Mouse (Mus musculus) kidney, postnatal 0 days (tissue): ENCODE measurements around the gene Entpd2. TPM values are rescaled to one million over a fixed set of nuclear protein-coding genes. Genes with fewer than 3 reads are reported as not detected.
"Not testable (repeated sequence)": the region's sequence is repeated elsewhere in the genome, so short reads cannot be mapped to it uniquely, and the experiment has no call there.

ENCODE experiments used
- ATAC-seq: fragments of 200-750 bp; cut with Nextera tagmentation; replicated peaks from 2 replicates; pipeline ENCODE4 v1.8.0; 2017; ENCODE audit warnings: low read depth, moderate number of reproducible peaks, moderate TSS enrichment, moderate library complexity; ENCODE audit not compliant: low FRiP score
- DNase-seq: peaks from one replicate; pipeline ENCODE4 v3.0.0-alpha.2; 2016; ENCODE audit warnings: low spot score
- H3K27ac ChIP-seq: fragments of 300-500 bp; sonication (generic); 2 replicates; pipeline ENCODE4 v1.5.1; 2014; ENCODE audit warnings: mild to moderate bottlenecking
- H3K27me3 ChIP-seq: fragments of 300-500 bp; sonication (generic); 2 replicates; pipeline ENCODE4 v1.6.1; 2014; ENCODE audit warnings: low read length, mixed read lengths; ENCODE audit not compliant: insufficient read depth
- H3K36me3 ChIP-seq: fragments of 300-500 bp; sonication (generic); 2 replicates; pipeline ENCODE4 v1.6.1; 2014; ENCODE audit warnings: low read length, mixed read lengths; ENCODE audit not compliant: insufficient read depth
- H3K4me1 ChIP-seq: fragments of 300-500 bp; sonication (generic); replicated peaks from 2 replicates; pipeline ENCODE4 v1.6.1; 2014; ENCODE audit warnings: antibody characterized with exemption, low read length, mixed read lengths; ENCODE audit not compliant: insufficient read depth
- H3K4me2 ChIP-seq: fragments of 300-500 bp; sonication (generic); 2 replicates; pipeline ENCODE4 v1.6.1; 2014; ENCODE audit warnings: mild to moderate bottlenecking, low read length, moderate library complexity, mixed read lengths
- H3K4me3 ChIP-seq: fragments of 300-500 bp; sonication (generic); replicated peaks from 2 replicates; pipeline ENCODE4 v1.5.1; 2014; ENCODE audit warnings: low read depth, low read length
- H3K9ac ChIP-seq: fragments of 300-500 bp; sonication (generic); 2 replicates; pipeline ENCODE4 v1.6.1; 2014; ENCODE audit warnings: low read depth, low read length
- H3K9me3 ChIP-seq: fragments of 300-500 bp; sonication (generic); replicated peaks from 2 replicates; pipeline ENCODE4 v1.6.1; 2016; ENCODE audit warnings: low read length, inconsistent platforms, mixed read lengths
- CTCF ChIP-seq: IDR thresholded peaks from 2 replicates; pipeline ENCODE4 v1.5.1; 2016; ENCODE audit warnings: antibody characterized with exemption, low read depth, mild to moderate bottlenecking, moderate library complexity
- WGBS: fragments of 180-500 bp; shearing (Covaris S2); extraction: QIAGEN DNeasy Blood & Tissue Kit; methylation state at CpG from one replicate; pipeline ENCODE4 v1.1.7; 2014; 5-methylcytosine and 5-hydroxymethylcytosine counted together
- polyA plus RNA-seq: library from polyadenylated mRNA; unstranded; fragments of >200 nt; fragmentation: Nextera tagmentation; extraction: Ambion mirVana; gene quantifications from 2 replicates; pipeline ENCODE4 v1.2.1, GENCODE M21; 2015

The Entpd2 gene
- polyA plus RNA-seq, 1 experiment from 2014 or later: 6.9 TPM

DNA sequence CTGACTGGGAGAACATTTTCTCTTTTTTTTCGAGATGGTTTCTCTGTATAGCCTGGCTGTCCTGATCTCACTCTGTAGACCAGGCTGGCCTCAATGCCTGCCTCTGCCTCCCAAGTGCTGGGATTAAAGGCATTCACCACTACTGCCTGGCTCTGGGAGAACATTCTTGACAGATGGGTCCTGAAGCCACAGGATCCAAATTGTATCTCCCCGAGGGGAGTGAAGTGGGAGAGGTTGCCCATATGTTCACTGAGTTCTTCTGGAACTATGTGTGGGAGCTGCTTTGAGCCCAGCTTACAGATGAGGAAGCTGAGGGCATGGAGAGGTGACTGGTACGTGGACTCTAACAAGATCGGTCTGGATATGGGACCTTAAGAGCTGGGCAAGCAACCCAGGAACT is 8.3 kb downstream of the Entpd2 start:
- 84% methylated on average over 4 of the region's 4 CpGs for WGBS
- no peak overlapping the region for H3K9ac ChIP-seq
- TF ChIP-seq CTCF: no peak
- DNase-seq: no peak
- H3K4me2 ChIP-seq: 0 out of 2 replicates have a peak overlapping the region, but pooled peaks have one; percentile 91
- no peak overlapping the region for H3K4me3 ChIP-seq
- no peak overlapping the region for H3K27ac ChIP-seq
- 0 out of 2 replicates have a peak, but pooled peaks cover 5% of the 10 kb centered on the region for H3K27me3 ChIP-seq
- no peaks in the 10 kb centered on the region for H3K9me3 ChIP-seq
- H3K4me1 ChIP-seq: 0 out of 2 replicates have a peak, but pooled peaks cover 9% of the 10 kb centered on the region
- ATAC-seq: no peak
- H3K36me3 ChIP-seq: no peaks in the 10 kb centered on the region

DNA sequence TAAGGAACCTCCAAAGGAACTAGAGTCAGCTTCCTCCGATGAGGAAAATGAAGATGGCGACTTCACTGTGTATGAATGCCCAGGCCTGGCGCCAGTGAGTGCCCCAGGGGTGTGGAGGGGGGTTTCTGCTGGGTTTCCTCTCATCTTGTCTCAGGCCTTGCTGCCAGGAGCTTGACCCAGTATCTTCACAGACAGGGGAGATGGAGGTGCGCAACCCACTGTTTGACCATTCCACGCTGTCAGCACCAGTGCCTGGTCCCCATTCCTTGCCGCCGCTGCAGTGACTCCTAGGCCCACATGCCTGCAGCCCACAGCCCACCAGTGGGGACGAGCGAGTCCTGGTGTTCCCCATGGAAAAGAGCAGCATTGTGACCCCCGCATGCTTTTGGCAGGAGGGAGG is 13.2 kb downstream of the Entpd2 start:
- no peaks in the 10 kb centered on the region for H3K36me3 ChIP-seq
- H3K27ac ChIP-seq: no peak overlapping the region
- no peak for DNase-seq
- H3K4me2 ChIP-seq: no peak overlapping the region
- TF ChIP-seq CTCF: no peak
- H3K4me3 ChIP-seq: no peak overlapping the region
- no peaks in the 10 kb centered on the region for H3K4me1 ChIP-seq
- H3K9me3 ChIP-seq: no peaks in the 10 kb centered on the region
- H3K27me3 ChIP-seq: no peaks in the 10 kb centered on the region
- no peak overlapping the region for H3K9ac ChIP-seq
- ATAC-seq: no peak
- WGBS: 91% methylated on average over 10 of the region's 10 CpGs

DNA sequence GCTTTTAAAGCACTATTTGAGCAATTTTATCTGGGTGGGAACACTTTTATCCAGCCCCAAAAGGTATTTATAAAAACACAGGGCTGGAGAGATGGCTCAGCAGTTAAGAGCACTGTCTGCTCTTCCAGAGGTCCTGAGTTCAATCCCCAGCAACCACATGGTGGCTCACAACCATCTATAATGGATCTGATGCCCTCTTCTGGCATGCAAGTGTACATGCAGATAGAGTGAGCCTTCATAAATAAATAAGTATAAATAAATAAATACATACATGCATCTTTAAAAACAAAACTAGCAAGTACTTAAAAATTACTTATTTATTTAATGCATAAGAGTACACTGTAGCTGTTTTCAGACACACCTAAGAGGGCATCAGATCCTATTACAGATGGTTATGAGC is 17.8 kb downstream of the Entpd2 start:
- H3K4me2 ChIP-seq, H3K9ac ChIP-seq, DNase-seq, H3K36me3 ChIP-seq, H3K27me3 ChIP-seq, H3K27ac ChIP-seq, ATAC-seq, H3K4me3 ChIP-seq, H3K4me1 ChIP-seq, H3K9me3 ChIP-seq: not testable (repeated sequence)
- peak; percentile 48 for TF ChIP-seq CTCF

DNA sequence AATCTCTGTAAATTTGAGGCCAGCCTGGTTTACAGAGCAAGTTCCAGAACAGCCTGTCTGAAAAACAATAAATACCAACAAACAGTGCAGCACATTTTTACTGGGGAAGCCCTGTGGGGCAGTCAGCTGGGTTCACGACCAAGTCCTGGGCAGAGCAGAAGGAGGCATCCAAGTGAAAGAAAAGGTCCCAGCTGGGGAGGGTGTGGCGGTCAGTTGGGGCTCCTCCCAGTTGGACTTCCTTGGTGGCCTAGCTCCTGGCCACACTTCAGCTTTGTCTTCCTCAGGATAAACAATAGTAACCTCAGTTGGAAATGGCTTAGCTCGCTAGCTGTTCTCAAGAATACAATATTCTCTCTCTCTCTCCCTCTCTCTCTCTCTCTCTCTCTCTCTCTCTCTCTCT is 21.8 kb downstream of the Entpd2 start:
- H3K4me1 ChIP-seq: no peaks in the 10 kb centered on the region
- ATAC-seq (no peak), DNase-seq (no peak)
- 22% methylated on average over 3 of the region's 3 CpGs for WGBS
- no peaks in the 10 kb centered on the region for H3K9me3 ChIP-seq
- no peak overlapping the region for H3K27ac ChIP-seq
- no peaks in the 10 kb centered on the region for H3K27me3 ChIP-seq
- no peaks in the 10 kb centered on the region for H3K36me3 ChIP-seq
- no peak overlapping the region for H3K4me3 ChIP-seq
- no peak overlapping the region for H3K4me2 ChIP-seq
- no peak overlapping the region for H3K9ac ChIP-seq
- no peak for TF ChIP-seq CTCF

DNA sequence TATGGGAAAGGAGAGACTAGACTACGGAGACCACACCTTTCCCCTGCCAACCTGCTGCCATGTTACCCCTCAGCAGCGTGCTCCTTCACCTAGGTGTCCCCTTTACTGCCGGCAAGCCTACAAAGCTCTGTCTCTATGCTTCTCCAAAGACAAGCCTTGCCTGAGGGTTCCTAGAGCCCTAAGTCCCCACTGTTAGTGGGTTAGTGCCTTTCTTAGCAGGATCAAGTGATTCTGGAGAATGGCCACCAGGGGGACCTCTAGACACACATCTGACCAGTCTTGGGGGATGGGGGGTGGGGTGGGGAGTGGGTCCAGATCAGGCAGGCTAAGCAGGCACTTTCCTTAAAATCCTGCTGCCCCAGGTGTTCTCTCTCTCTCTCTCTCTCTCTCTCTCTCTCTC is 26.2 kb downstream of the Entpd2 start:
- Histone ChIP-seq H3K4me2 (no peak overlapping the region), H3K9me3 (no peaks in the 10 kb centered on the region), H3K27ac (no peak overlapping the region), H3K4me1 (no peaks in the 10 kb centered on the region), H3K27me3 (no peaks in the 10 kb centered on the region), H3K36me3 (no peaks in the 10 kb centered on the region), H3K9ac (no peak overlapping the region), H3K4me3 (no peak overlapping the region)
- WGBS: 26% methylated on average over 3 of the region's 3 CpGs
- peak; percentile 77 for TF ChIP-seq CTCF
- ATAC-seq: peak; percentile 23; the same call in 1 of the 2 replicates
- peak; percentile 66 for DNase-seq

DNA sequence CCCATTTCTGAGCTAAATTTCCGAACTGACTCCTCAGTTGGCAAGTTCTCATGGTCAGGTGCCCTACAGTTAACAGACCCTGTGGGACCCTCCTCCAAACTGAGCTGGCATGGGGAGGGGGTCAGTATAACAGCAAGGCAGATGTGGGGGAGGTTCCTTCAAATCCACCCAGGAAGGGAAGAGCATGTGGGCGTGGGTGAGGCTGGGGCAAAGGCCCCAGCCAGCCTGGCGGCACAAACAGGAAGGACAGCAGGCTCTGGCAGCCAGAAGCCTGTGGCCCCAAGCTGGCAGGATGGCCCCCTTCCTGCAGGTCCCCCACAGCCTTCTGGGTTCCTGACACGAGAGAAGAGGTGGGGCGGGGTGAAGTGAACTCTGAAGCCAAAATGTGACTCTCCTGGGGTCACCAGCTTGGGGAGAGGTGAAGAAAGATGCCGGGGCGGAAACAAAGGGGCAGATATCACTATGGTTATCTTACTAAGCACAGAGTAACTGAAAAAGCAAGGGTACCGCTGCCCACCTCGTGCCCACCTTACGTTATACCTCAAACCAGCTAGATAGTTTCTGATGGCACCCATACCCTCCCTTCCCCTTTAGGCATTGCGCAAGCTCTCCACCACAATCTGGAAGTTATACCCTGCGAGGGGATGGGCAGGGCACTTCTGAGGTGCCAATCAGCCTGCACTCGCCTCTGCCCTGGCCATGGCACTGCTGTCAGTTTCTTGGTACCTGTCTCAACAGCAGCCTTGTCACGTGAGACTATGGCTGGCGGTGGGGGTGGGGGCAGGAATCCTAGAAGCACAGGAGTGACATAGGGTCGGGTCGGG is 27.1 kb downstream of the Entpd2 start, which contains the start of gene Fut7:
Fut7 (plus strand) TSS at position 681 of the 824 bp plus-strand sequence.
- ATAC-seq (0 out of 2 replicates have a peak, but pooled peaks have one; percentile 24), DNase-seq (no peak)
- Histone ChIP-seq H3K9ac (no peak within 1 kb of the TSS), H3K27me3 (no peaks in the 10 kb centered on the region), H3K9me3 (no peaks in the 10 kb centered on the region), H3K4me3 (no peak within 1 kb of the TSS), H3K4me2 (no peak within 1 kb of the TSS), H3K4me1 (no peaks in the 10 kb centered on the region), H3K36me3 (no peaks in the 10 kb centered on the region), H3K27ac (no peak within 1 kb of the TSS)
- 52% methylated on average over 17 of the region's 17 CpGs for WGBS
- no peak for TF ChIP-seq CTCF
